Mouse (Mus musculus) heart, embryonic 16.5 days (tissue): Measurements from ENCODE around the gene Spata21. TPM values are rescaled to one million over a fixed set of nuclear protein-coding genes. Genes with fewer than 3 reads are reported as not detected.

Experiments
- ATAC-seq: fragments of 200-750 bp; cut with Nextera tagmentation; replicated peaks from 2 replicates; pipeline ENCODE4 v1.8.0; 2017; ENCODE audit warnings: moderate number of reproducible peaks; ENCODE audit not compliant: insufficient read depth, low FRiP score; ENCODE audit errors: extremely low read depth
- H3K27ac ChIP-seq: fragments of 300-500 bp; sonication (generic); 2 replicates; pipeline ENCODE4 v1.5.1; 2014; ENCODE audit warnings: mild to moderate bottlenecking, low read length, control low read depth, moderate library complexity
- H3K27me3 ChIP-seq: fragments of 300-500 bp; sonication (generic); 2 replicates; pipeline ENCODE4 v1.6.1; 2014; ENCODE audit warnings: low read length, mixed read lengths; ENCODE audit not compliant: control insufficient read depth, insufficient read depth
- H3K36me3 ChIP-seq: fragments of 300-500 bp; sonication (generic); 2 replicates; pipeline ENCODE4 v1.6.1; 2014; ENCODE audit not compliant: control insufficient read depth, insufficient read depth
- H3K4me1 ChIP-seq: fragments of 300-500 bp; sonication (generic); 2 replicates; pipeline ENCODE4 v1.6.1; 2014; ENCODE audit warnings: low read length, mixed read lengths; ENCODE audit not compliant: control insufficient read depth, insufficient read depth
- H3K4me2 ChIP-seq: fragments of 300-500 bp; sonication (generic); 2 replicates; pipeline ENCODE4 v1.6.1; 2014; ENCODE audit warnings: low read depth, mild to moderate bottlenecking, control low read depth, low read length
- H3K4me3 ChIP-seq: fragments of 300-500 bp; sonication (generic); 2 replicates; pipeline ENCODE4 v1.5.1; 2014; ENCODE audit warnings: mild to moderate bottlenecking, control low read depth, low read length
- H3K9ac ChIP-seq: fragments of 300-500 bp; sonication (generic); 2 replicates; pipeline ENCODE4 v1.6.1; 2014; ENCODE audit warnings: low read length, control low read depth
- H3K9me3 ChIP-seq: fragments of 300-500 bp; sonication (generic); replicated peaks from 2 replicates; pipeline ENCODE4 v1.6.1; 2016; ENCODE audit warnings: low read length; ENCODE audit not compliant: control insufficient read depth
- WGBS: fragments of 180-500 bp; shearing (Covaris S2); extraction: QIAGEN DNeasy Blood & Tissue Kit; methylation state at CpG from one replicate; pipeline ENCODE4 v1.1.7; 2014; 5-methylcytosine and 5-hydroxymethylcytosine counted together
- polyA plus RNA-seq: library from polyadenylated mRNA; unstranded; fragments of >200 nt; fragmentation: Nextera tagmentation; extraction: Ambion mirVana; gene quantifications from 2 replicates; pipeline ENCODE4 v1.2.1, GENCODE M21; 2015

The Spata21 gene
- polyA plus RNA-seq = 0.08 TPM in 1 of 2 replicates, not detected in the other

GRCm38 (mm10) chr4:141088033-141088432 lies at the start of gene Spata21:
Gene Spata21 (plus strand): TSS chr4:141088333.
- Histone ChIP-seq H3K9me3 (no peaks in the 10 kb centered on the region), H3K36me3 (no peaks in the 10 kb centered on the region), H3K4me3 (no peak within 1 kb of the TSS), H3K27me3 (no peaks in the 10 kb centered on the region), H3K9ac (no peak within 1 kb of the TSS), H3K4me2 (no peak within 1 kb of the TSS), H3K27ac (no peak within 1 kb of the TSS), H3K4me1 (no peaks in the 10 kb centered on the region)
- ATAC-seq = no peak
- WGBS = 80% methylated on average over 6 of the region's 6 CpGs

GRCm38 (mm10) chr4:141041117-141041516 lies 47.0 kb upstream of the Spata21 start:
- no peaks in the 10 kb centered on the region for H3K27me3 ChIP-seq
- 39% methylated on average over 12 of the region's 12 CpGs for WGBS
- H3K4me3 ChIP-seq = no peak overlapping the region
- H3K27ac ChIP-seq = no peak overlapping the region
- no peak overlapping the region for H3K9ac ChIP-seq
- no peak overlapping the region for H3K4me2 ChIP-seq
- H3K9me3 ChIP-seq = no peaks in the 10 kb centered on the region
- ATAC-seq = no peak
- H3K36me3 ChIP-seq = peaks cover 14% of the 10 kb centered on the region; the same call in 1 of the 2 replicates
- no peaks in the 10 kb centered on the region for H3K4me1 ChIP-seq

GRCm38 (mm10) chr4:141044816-141045215 lies 43.3 kb upstream of the Spata21 start:
- 14% methylated on average over 8 of the region's 8 CpGs for WGBS
- ATAC-seq = no peak; the same call in 1 of the 2 replicates
- Histone ChIP-seq H3K4me2 (no peak overlapping the region), H3K36me3 (peaks cover 7% of the 10 kb centered on the region; the same call in 1 of the 2 replicates), H3K27ac (no peak overlapping the region), H3K4me3 (no peak overlapping the region), H3K9ac (no peak overlapping the region), H3K9me3 (no peaks in the 10 kb centered on the region), H3K4me1 (no peaks in the 10 kb centered on the region), H3K27me3 (no peaks in the 10 kb centered on the region)

GRCm38 (mm10) chr4:141048810-141049475 lies 39.2 kb upstream of the Spata21 start:
- no peak overlapping the region for H3K27ac ChIP-seq
- peaks cover 18% of the 10 kb centered on the region for H3K4me1 ChIP-seq
- H3K4me3 ChIP-seq = no peak overlapping the region
- no peaks in the 10 kb centered on the region for H3K27me3 ChIP-seq
- WGBS = 87% methylated on average over 17 of the region's 17 CpGs
- peaks cover 5% of the 10 kb centered on the region; the same call in 1 of the 2 replicates for H3K36me3 ChIP-seq
- no peaks in the 10 kb centered on the region for H3K9me3 ChIP-seq
- ATAC-seq = no peak
- H3K9ac ChIP-seq = no peak overlapping the region
- H3K4me2 ChIP-seq = no peak overlapping the region

- WGBS = 52% methylated on average over 4 of the region's 4 CpGs
- H3K27ac ChIP-seq = no peak overlapping the region
- peaks cover 5% of the 10 kb centered on the region; the same call in 1 of the 2 replicates for H3K36me3 ChIP-seq
- H3K4me3 ChIP-seq = no peak overlapping the region
- no peaks in the 10 kb centered on the region for H3K9me3 ChIP-seq
- no peaks in the 10 kb centered on the region for H3K27me3 ChIP-seq
- H3K4me2 ChIP-seq = no peak overlapping the region
- H3K4me1 ChIP-seq = peaks cover 22% of the 10 kb centered on the region
- H3K9ac ChIP-seq = no peak overlapping the region
- no peak for ATAC-seq
Observed at GRCm38 (mm10) chr4:141049476-141049835, 38.7 kb upstream of the Spata21 start.

- 76% methylated on average over 12 of the region's 12 CpGs for WGBS
- no peak overlapping the region for H3K4me2 ChIP-seq
- H3K9me3 ChIP-seq = no peaks in the 10 kb centered on the region
- ATAC-seq = no peak
- H3K27ac ChIP-seq = no peak overlapping the region; the same call in 1 of the 2 replicates
- H3K4me1 ChIP-seq = peaks cover 22% of the 10 kb centered on the region
- no peaks in the 10 kb centered on the region for H3K27me3 ChIP-seq
- H3K36me3 ChIP-seq = peaks cover 10% of the 10 kb centered on the region
- no peak overlapping the region for H3K9ac ChIP-seq
- H3K4me3 ChIP-seq = no peak overlapping the region
Observed at GRCm38 (mm10) chr4:141052442-141052841, 35.7 kb upstream of the Spata21 start.

GRCm38 (mm10) chr4:141053138-141053537 lies 35.0 kb upstream of the Spata21 start:
- Histone ChIP-seq H3K36me3 (peaks cover 11% of the 10 kb centered on the region), H3K27ac (peak overlapping the region; percentile 51)
- WGBS = 40% methylated on average over 8 of the region's 8 CpGs

GRCm38 (mm10) chr4:141053568-141054161 lies 34.5 kb upstream of the Spata21 start:
- peak; percentile 31; the same call in 1 of the 2 replicates for ATAC-seq
- Histone ChIP-seq H3K27me3 (no peaks in the 10 kb centered on the region), H3K36me3 (peaks cover 11% of the 10 kb centered on the region), H3K4me2 (peak overlapping the region; percentile 36; the same call in 1 of the 2 replicates), H3K27ac (peak overlapping the region; percentile 51), H3K9me3 (no peaks in the 10 kb centered on the region), H3K9ac (peak overlapping the region; percentile 56), H3K4me1 (peaks cover 22% of the 10 kb centered on the region), H3K4me3 (peak overlapping the region; percentile 3; the same call in 1 of the 2 replicates)
- 42% methylated on average over 17 of the region's 17 CpGs for WGBS

More at GRCm38 (mm10) chr4:141053138-141053537, 35.0 kb upstream of the Spata21 start:
- Histone ChIP-seq H3K9me3 (no peaks in the 10 kb centered on the region), H3K4me3 (peak overlapping the region; percentile 3; the same call in 1 of the 2 replicates), H3K27me3 (no peaks in the 10 kb centered on the region), H3K4me1 (peaks cover 22% of the 10 kb centered on the region), H3K9ac (peak overlapping the region; percentile 56), H3K4me2 (peak overlapping the region; percentile 36; the same call in 1 of the 2 replicates)
- peak; percentile 28; the same call in 1 of the 2 replicates for ATAC-seq

GRCm38 (mm10) chr4:141056970-141057369 lies 31.2 kb upstream of the Spata21 start:
- no peak overlapping the region for H3K4me2 ChIP-seq
- H3K9ac ChIP-seq = no peak overlapping the region
- H3K4me3 ChIP-seq = no peak overlapping the region
- H3K27me3 ChIP-seq = no peaks in the 10 kb centered on the region
- H3K9me3 ChIP-seq = no peaks in the 10 kb centered on the region
- H3K4me1 ChIP-seq = peaks cover 39% of the 10 kb centered on the region
- 96% methylated on average over 10 of the region's 10 CpGs for WGBS
- ATAC-seq = no peak
- no peak overlapping the region for H3K27ac ChIP-seq
- peaks cover 11% of the 10 kb centered on the region for H3K36me3 ChIP-seq
